Mouse (Mus musculus): Measurements from ENCODE around the gene Mrps26. TPM values are rescaled to one million over a fixed set of nuclear protein-coding genes. Genes with fewer than 3 reads are reported as not detected.
A peak's percentile ranks its signal among the peaks of the same experiment; 100 is the strongest.
"Not testable (repeated sequence)": the region's sequence is repeated elsewhere in the genome, so short reads cannot be mapped to it uniquely, and the experiment has no call there.

Mrps26 gene
- polyA plus RNA-seq, 1 experiment from 2014 or later, result 30.9 TPM

- Histone ChIP-seq H3K4me3 (ENCODE audit: low read depth, low read length) (peak overlapping the region; percentile 87), H3K27me3 (ENCODE audit: control insufficient read depth, insufficient read depth, low read depth, low read length) (no peaks in the 10 kb centered on the region), H3K36me3 (ENCODE audit: control insufficient read depth, insufficient read depth) (0 out of 2 replicates have a peak, but pooled peaks cover 8% of the 10 kb centered on the region), H3K4me2 (ENCODE audit: low read depth, low read length) (peak overlapping the region; percentile 84), H3K4me1 (ENCODE audit: control insufficient read depth, low read depth, low read length) (peaks cover 16% of the 10 kb centered on the region), H3K9ac (ENCODE audit: low read depth, low read length) (peak overlapping the region; percentile 89), H3K27ac (ENCODE audit: low read length) (peak overlapping the region; percentile 39; the same call in 1 of the 2 replicates), H3K9me3 (replicated peaks; ENCODE audit: control insufficient read depth, low read length) (no peaks in the 10 kb centered on the region)
- peak; percentile 10; the same call in 1 of the 2 replicates for ATAC-seq (ENCODE audit: low read depth)
- WGBS (ENCODE audit: insufficient replicate concordance), result under 1% methylated on average over 23 of the region's 23 CpGs
These were observed 521 bp downstream of the Mrps26 start for GRCm38 (mm10) chr2:130564063-130564462.

- Histone ChIP-seq H3K9ac (ENCODE audit: low read depth, low read length) (no peak overlapping the region; the same call in 1 of the 2 replicates), H3K27ac (ENCODE audit: low read length) (no peak overlapping the region), H3K4me2 (ENCODE audit: low read depth, low read length) (peak overlapping the region; percentile 84; the same call in 1 of the 2 replicates), H3K4me1 (ENCODE audit: control insufficient read depth, low read depth, low read length) (peaks cover 16% of the 10 kb centered on the region), H3K9me3 (replicated peaks; ENCODE audit: control insufficient read depth, low read length) (no peaks in the 10 kb centered on the region), H3K36me3 (ENCODE audit: control insufficient read depth, insufficient read depth) (0 out of 2 replicates have a peak, but pooled peaks cover 8% of the 10 kb centered on the region), H3K4me3 (ENCODE audit: low read depth, low read length) (no peak overlapping the region), H3K27me3 (ENCODE audit: control insufficient read depth, insufficient read depth, low read depth, low read length) (no peaks in the 10 kb centered on the region)
- 85% methylated on average over 8 of the region's 8 CpGs for WGBS (ENCODE audit: insufficient replicate concordance)
- no peak for ATAC-seq (ENCODE audit: low read depth)
These were observed 1.4 kb downstream of the Mrps26 start for GRCm38 (mm10) chr2:130564983-130565382.

DNA sequence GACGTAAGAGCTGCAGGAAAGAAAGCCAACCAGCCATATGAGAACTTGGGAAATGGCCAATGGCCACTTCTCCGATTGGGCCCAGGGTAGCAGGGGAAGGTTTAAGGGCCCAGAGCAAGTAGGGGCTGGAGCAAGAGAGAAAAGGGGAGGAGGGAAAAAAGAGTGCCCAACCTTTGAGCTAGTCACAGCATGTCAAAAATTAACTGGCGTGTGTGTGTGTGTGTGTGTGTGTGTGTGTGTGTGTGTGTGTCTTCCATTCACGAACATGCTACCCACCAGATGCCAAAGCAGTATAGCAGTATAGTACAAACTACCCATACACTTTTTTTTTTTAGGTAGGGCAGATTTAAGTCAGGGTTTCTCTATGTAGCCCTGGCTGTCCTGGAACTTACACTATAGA lies 5.4 kb downstream of the Mrps26 start:
- Histone ChIP-seq H3K27me3 (ENCODE audit: control insufficient read depth, insufficient read depth, low read depth, low read length) (peaks cover 2% of the 10 kb centered on the region; the same call in 1 of the 2 replicates), H3K4me2 (ENCODE audit: low read depth, low read length) (no peak overlapping the region), H3K4me3 (ENCODE audit: low read depth, low read length) (no peak overlapping the region), H3K9me3 (replicated peaks; ENCODE audit: control insufficient read depth, low read length) (no peaks in the 10 kb centered on the region), H3K36me3 (ENCODE audit: control insufficient read depth, insufficient read depth) (0 out of 2 replicates have a peak, but pooled peaks cover 8% of the 10 kb centered on the region), H3K9ac (ENCODE audit: low read depth, low read length) (no peak overlapping the region), H3K4me1 (ENCODE audit: control insufficient read depth, low read depth, low read length) (peaks cover 8% of the 10 kb centered on the region), H3K27ac (ENCODE audit: low read length) (no peak overlapping the region)
- ATAC-seq (ENCODE audit: low read depth), result no peak
- 68% methylated on average over 4 of the region's 4 CpGs for WGBS (ENCODE audit: insufficient replicate concordance)

DNA sequence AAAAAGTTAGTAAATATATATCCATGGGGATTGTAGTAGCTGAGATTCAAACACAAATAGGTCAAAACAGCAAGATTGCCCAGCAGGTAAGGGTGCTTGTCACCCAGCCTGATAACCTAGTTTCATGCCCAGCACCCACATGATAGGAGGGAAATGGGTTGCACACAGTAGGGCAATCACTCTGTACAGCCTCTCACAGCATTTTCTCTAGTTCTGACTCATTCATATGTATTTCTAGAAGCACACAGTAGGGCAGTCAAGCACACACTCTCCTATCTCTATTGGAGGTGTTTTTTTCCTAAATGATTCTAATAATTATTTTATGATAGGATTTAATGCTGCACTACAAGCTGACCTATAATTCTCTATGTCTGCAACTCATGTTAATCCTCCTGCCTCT lies 6.4 kb downstream of the Mrps26 start:
- no peak overlapping the region for H3K27ac ChIP-seq (ENCODE audit: low read length)
- 0 out of 2 replicates have a peak, but pooled peaks cover 8% of the 10 kb centered on the region for H3K36me3 ChIP-seq (ENCODE audit: control insufficient read depth, insufficient read depth)
- H3K4me3 ChIP-seq (ENCODE audit: low read depth, low read length), result no peak overlapping the region
- H3K4me1 ChIP-seq (ENCODE audit: control insufficient read depth, low read depth, low read length), result peaks cover 1% of the 10 kb centered on the region; the same call in 1 of the 2 replicates
- H3K9me3 ChIP-seq (replicated peaks; ENCODE audit: control insufficient read depth, low read length), result no peaks in the 10 kb centered on the region
- no peak for ATAC-seq (ENCODE audit: low read depth)
- H3K27me3 ChIP-seq (ENCODE audit: control insufficient read depth, insufficient read depth, low read depth, low read length), result peaks cover 3% of the 10 kb centered on the region; the same call in 1 of the 2 replicates
- H3K4me2 ChIP-seq (ENCODE audit: low read depth, low read length), result no peak overlapping the region
- H3K9ac ChIP-seq (ENCODE audit: low read depth, low read length), result no peak overlapping the region

DNA sequence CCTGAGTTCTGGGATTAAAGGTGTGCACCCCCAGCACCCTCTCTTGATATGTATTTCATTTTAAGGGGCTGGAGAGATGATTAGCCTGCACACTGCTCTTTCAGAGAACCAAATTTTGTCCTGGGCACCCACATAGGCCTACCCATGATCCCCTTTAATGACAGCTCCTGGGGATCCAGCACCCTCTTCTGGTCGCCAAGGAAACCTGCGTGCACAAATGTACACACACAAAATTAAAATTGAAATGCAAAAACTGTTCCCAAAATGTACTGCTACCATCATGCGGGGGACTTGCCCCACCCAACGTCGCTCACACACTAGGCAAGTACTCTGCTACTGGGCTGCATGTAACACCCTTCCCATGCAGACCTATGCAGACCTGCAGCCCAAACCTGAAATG lies 11.4 kb downstream of the Mrps26 start:
- H3K36me3 ChIP-seq (ENCODE audit: control insufficient read depth, insufficient read depth), result no peaks in the 10 kb centered on the region
- H3K27ac ChIP-seq (ENCODE audit: low read length), result no peak overlapping the region
- no peak overlapping the region for H3K4me3 ChIP-seq (ENCODE audit: low read depth, low read length)
- H3K9me3 ChIP-seq (replicated peaks; ENCODE audit: control insufficient read depth, low read length), result no peaks in the 10 kb centered on the region
- WGBS (ENCODE audit: insufficient replicate concordance), result 59% methylated on average over 5 of the region's 5 CpGs
- no peak for ATAC-seq (ENCODE audit: low read depth)
- H3K4me1 ChIP-seq (ENCODE audit: control insufficient read depth, low read depth, low read length), result peaks cover 6% of the 10 kb centered on the region
- peaks cover 53% of the 10 kb centered on the region for H3K27me3 ChIP-seq (ENCODE audit: control insufficient read depth, insufficient read depth, low read depth, low read length)
- H3K9ac ChIP-seq (ENCODE audit: low read depth, low read length), result no peak overlapping the region
- no peak overlapping the region for H3K4me2 ChIP-seq (ENCODE audit: low read depth, low read length)

GRCm38 (mm10) chr2:130575873-130576272 lies 12.3 kb downstream of the Mrps26 start, which contains the start of gene Oxt:
Gene Oxt (plus strand): TSS chr2:130576173.
- 53% methylated on average over 9 of the region's 9 CpGs for WGBS (ENCODE audit: insufficient replicate concordance)
- no peak within 1 kb of the TSS for H3K27ac ChIP-seq (ENCODE audit: low read length)
- H3K9ac ChIP-seq (ENCODE audit: low read depth, low read length), result no peak within 1 kb of the TSS
- H3K4me1 ChIP-seq (ENCODE audit: control insufficient read depth, low read depth, low read length), result peaks cover 6% of the 10 kb centered on the region
- no peaks in the 10 kb centered on the region for H3K36me3 ChIP-seq (ENCODE audit: control insufficient read depth, insufficient read depth)
- no peak for ATAC-seq (ENCODE audit: low read depth)
- H3K4me2 ChIP-seq (ENCODE audit: low read depth, low read length), result peak within 1 kb of the TSS; percentile 42
- H3K9me3 ChIP-seq (replicated peaks; ENCODE audit: control insufficient read depth, low read length), result no peaks in the 10 kb centered on the region
- H3K27me3 ChIP-seq (ENCODE audit: control insufficient read depth, insufficient read depth, low read depth, low read length), result peaks cover 62% of the 10 kb centered on the region
- peak within 1 kb of the TSS; percentile 23; the same call in 1 of the 2 replicates for H3K4me3 ChIP-seq (ENCODE audit: low read depth, low read length)

DNA sequence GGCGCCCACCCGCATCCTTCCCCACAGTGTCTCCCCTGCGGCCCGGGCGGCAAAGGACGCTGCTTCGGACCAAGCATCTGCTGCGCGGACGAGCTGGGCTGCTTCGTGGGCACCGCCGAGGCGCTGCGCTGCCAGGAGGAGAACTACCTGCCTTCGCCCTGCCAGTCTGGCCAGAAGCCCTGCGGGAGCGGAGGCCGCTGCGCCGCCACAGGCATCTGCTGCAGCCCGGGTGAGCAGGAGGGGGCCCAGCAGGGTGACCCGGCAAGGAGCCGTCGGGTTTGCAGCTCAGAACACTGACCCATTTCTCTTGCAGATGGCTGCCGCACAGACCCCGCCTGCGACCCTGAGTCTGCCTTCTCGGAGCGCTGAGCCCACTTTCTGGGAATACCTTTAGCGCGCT lies 13.0 kb downstream of the Mrps26 start:
- WGBS (ENCODE audit: insufficient replicate concordance), result 6% methylated on average over 27 of the region's 32 CpGs
- Histone ChIP-seq H3K4me3 (ENCODE audit: low read depth, low read length) (peak overlapping the region; percentile 23; the same call in 1 of the 2 replicates), H3K4me2 (ENCODE audit: low read depth, low read length) (peak overlapping the region; percentile 42), H3K27me3 (ENCODE audit: control insufficient read depth, insufficient read depth, low read depth, low read length) (peaks cover 69% of the 10 kb centered on the region)
- H3K9me3 ChIP-seq (replicated peaks; ENCODE audit: control insufficient read depth, low read length); H3K36me3 ChIP-seq (ENCODE audit: control insufficient read depth, insufficient read depth); H3K9ac ChIP-seq (ENCODE audit: low read depth, low read length); H3K4me1 ChIP-seq (ENCODE audit: control insufficient read depth, low read depth, low read length); ATAC-seq (ENCODE audit: low read depth); H3K27ac ChIP-seq (ENCODE audit: low read length): not testable (repeated sequence)

- H3K4me1 ChIP-seq (ENCODE audit: control insufficient read depth, low read depth, low read length), result peaks cover 6% of the 10 kb centered on the region
- no peaks in the 10 kb centered on the region for H3K36me3 ChIP-seq (ENCODE audit: control insufficient read depth, insufficient read depth)
- H3K4me2 ChIP-seq (ENCODE audit: low read depth, low read length), result peak overlapping the region; percentile 42; the same call in 1 of the 2 replicates
- H3K9me3 ChIP-seq (replicated peaks; ENCODE audit: control insufficient read depth, low read length), result no peaks in the 10 kb centered on the region
- H3K27me3 ChIP-seq (ENCODE audit: control insufficient read depth, insufficient read depth, low read depth, low read length), result peaks cover 73% of the 10 kb centered on the region
- no peak overlapping the region for H3K9ac ChIP-seq (ENCODE audit: low read depth, low read length)
- no peak overlapping the region for H3K27ac ChIP-seq (ENCODE audit: low read length)
- WGBS (ENCODE audit: insufficient replicate concordance), result 5% methylated on average over 9 of the region's 9 CpGs
- no peak overlapping the region for H3K4me3 ChIP-seq (ENCODE audit: low read depth, low read length)
- ATAC-seq (ENCODE audit: low read depth), result no peak
These were observed 13.5 kb downstream of the Mrps26 start for GRCm38 (mm10) chr2:130577021-130577420.

GRCm38 (mm10) chr2:130577632-130578031 lies 14.1 kb downstream of the Mrps26 start:
- Histone ChIP-seq H3K36me3 (ENCODE audit: control insufficient read depth, insufficient read depth) (no peaks in the 10 kb centered on the region), H3K4me3 (ENCODE audit: low read depth, low read length) (no peak overlapping the region), H3K9me3 (replicated peaks; ENCODE audit: control insufficient read depth, low read length) (no peaks in the 10 kb centered on the region)

More at GRCm38 (mm10) chr2:130577632-130578031, 14.1 kb downstream of the Mrps26 start:
- no peak overlapping the region for H3K27ac ChIP-seq (ENCODE audit: low read length)
- peaks cover 6% of the 10 kb centered on the region for H3K4me1 ChIP-seq (ENCODE audit: control insufficient read depth, low read depth, low read length)
- peak; percentile 79 for ATAC-seq (ENCODE audit: low read depth)
- H3K4me2 ChIP-seq (ENCODE audit: low read depth, low read length), result peak overlapping the region; percentile 42; the same call in 1 of the 2 replicates
- H3K27me3 ChIP-seq (ENCODE audit: control insufficient read depth, insufficient read depth, low read depth, low read length), result peaks cover 78% of the 10 kb centered on the region
- H3K9ac ChIP-seq (ENCODE audit: low read depth, low read length), result no peak overlapping the region
- 3% methylated on average over 12 of the region's 12 CpGs for WGBS (ENCODE audit: insufficient replicate concordance)
